Mouse (Mus musculus) spleen, adult 2 months (tissue): ENCODE measurements at regions not wholly inside any gene's neighbourhood (a gene's known extent, or its start where the extent isn't known, plus 50 kb on each side); places are given as distances from the start of the nearest gene placed in this dataset.
A peak's percentile ranks its signal among the peaks of the same experiment; 100 is the strongest.

Source experiments
- DNase-seq, 2 experiments: peaks; one replicate each; pipeline versions ENCODE4 v3.0.0 to v3.0.0-alpha.2; 2012 to 2021; ENCODE audit warnings: low spot score in 2 of 2, low read depth in 1 of 2
- H3K27ac ChIP-seq: fragments of 200-500 bp; 2 replicates; pipeline ENCODE4 v1.5.1; 2012; ENCODE audit warnings: low read length, inconsistent platforms; ENCODE audit not compliant: insufficient read depth
- H3K27me3 ChIP-seq: fragments of 200-500 bp; 2 replicates; pipeline ENCODE4 v1.6.1; 2012; ENCODE audit warnings: mild to moderate bottlenecking, moderate library complexity, low read length, inconsistent platforms; ENCODE audit not compliant: control insufficient read depth, insufficient read depth
- H3K36me3 ChIP-seq: fragments of 200-500 bp; 2 replicates; pipeline ENCODE4 v1.6.1; 2012; ENCODE audit warnings: mild to moderate bottlenecking, low read length, inconsistent platforms; ENCODE audit not compliant: control insufficient read depth, insufficient read depth
- H3K4me1 ChIP-seq: fragments of 200-500 bp; 2 replicates; pipeline ENCODE4 v1.6.1; 2011; ENCODE audit warnings: inconsistent platforms; ENCODE audit not compliant: control insufficient read depth, insufficient read depth, insufficient read length
- H3K4me3 ChIP-seq: fragments of 200-500 bp; 2 replicates; pipeline ENCODE4 v1.5.1; 2011; ENCODE audit warnings: mild to moderate bottlenecking, inconsistent platforms; ENCODE audit not compliant: insufficient read depth, insufficient read length; ENCODE audit errors: extremely low read depth
- CTCF ChIP-seq: fragments of 200-500 bp; IDR thresholded peaks from 2 replicates; pipeline ENCODE4 v1.5.1; 2011; ENCODE audit warnings: mild to moderate bottlenecking, inconsistent platforms; ENCODE audit not compliant: insufficient read depth, insufficient read length, insufficient replicate concordance; ENCODE audit errors: extremely low read depth
- POLR2A ChIP-seq: fragments of 200-500 bp; IDR thresholded peaks from 2 replicates; pipeline ENCODE4 v1.6.1; 2011; ENCODE audit warnings: low read depth, low read length, inconsistent platforms
- WGBS: fragments of 180-500 bp; shearing (Covaris S2); methylation state at CpG from one replicate; pipeline ENCODE4 v1.1.7; 2018; 5-methylcytosine and 5-hydroxymethylcytosine counted together

DNA sequence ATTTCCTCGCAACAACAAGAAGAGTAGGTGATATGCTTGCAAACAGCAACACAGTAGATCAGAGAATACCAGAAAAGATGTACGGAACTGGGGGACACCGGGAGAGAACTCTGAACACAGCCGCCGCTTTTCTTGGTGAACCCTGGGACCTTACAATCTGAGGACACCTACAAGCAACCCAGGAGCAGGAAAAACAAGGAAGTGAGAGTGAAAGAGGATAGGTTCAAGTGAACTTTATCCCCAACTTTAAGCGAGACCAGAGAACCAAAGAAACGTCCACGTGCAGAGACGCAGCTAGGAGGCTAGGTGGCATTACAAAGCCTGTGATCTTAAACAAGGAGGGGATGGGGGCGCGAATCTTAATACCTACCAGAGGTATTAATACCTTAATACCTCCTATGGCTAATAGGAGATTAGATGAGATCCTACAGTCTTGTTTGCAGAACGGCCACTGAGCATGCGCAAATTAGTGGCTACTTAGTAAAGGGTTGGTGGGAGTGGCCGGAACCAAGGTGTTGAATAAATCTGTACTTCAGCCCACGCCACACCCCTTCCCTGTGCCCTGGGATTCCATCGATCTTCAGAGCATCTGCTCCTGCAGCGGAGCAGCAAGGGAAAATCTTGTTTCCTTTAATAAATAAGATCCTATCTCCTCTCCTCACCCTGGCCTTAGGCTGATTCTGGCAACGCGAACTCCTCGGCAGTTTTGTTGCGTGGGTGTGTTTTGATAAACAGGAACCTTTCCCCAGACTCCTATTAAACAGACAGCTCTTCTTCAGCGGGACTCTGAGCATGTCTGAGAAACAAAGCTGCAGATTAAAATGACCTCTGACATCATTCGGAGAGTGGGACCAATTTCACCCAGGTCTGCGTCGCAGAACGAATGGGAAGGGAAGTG lies 64.6 kb upstream of the Cdh5 start:
- no peaks in the 10 kb centered on the region for H3K36me3 ChIP-seq
- peaks cover 5% of the 10 kb centered on the region for H3K4me1 ChIP-seq
- no peak overlapping the region for H3K4me3 ChIP-seq
- 85% methylated on average over 26 of the region's 26 CpGs for WGBS
- DNase-seq = no peak
- H3K27ac ChIP-seq = no peak overlapping the region
- TF ChIP-seq POLR2A (no peak), CTCF (no peak)
- H3K27me3 ChIP-seq = no peaks in the 10 kb centered on the region

GRCm38 (mm10) chr8:104037611-104038010 lies 63.8 kb upstream of the Cdh5 start:
- WGBS = 89% methylated on average over 7 of the region's 7 CpGs
- H3K27ac ChIP-seq = no peak overlapping the region

GRCm38 (mm10) chr8:104039526-104039925 lies 61.9 kb upstream of the Cdh5 start:
- Histone ChIP-seq H3K27ac (no peak overlapping the region), H3K36me3 (no peaks in the 10 kb centered on the region), H3K4me1 (peaks cover 5% of the 10 kb centered on the region), H3K4me3 (peak overlapping the region; percentile 47), H3K27me3 (no peaks in the 10 kb centered on the region)
- TF ChIP-seq POLR2A (no peak), CTCF (no peak)
- 11% methylated on average over 12 of the region's 12 CpGs for WGBS
- DNase-seq = no peak

More at GRCm38 (mm10) chr8:104037611-104038010, 63.8 kb upstream of the Cdh5 start:
- TF ChIP-seq CTCF (no peak), POLR2A (no peak)
- H3K4me1 ChIP-seq = peaks cover 5% of the 10 kb centered on the region
- H3K4me3 ChIP-seq = no peak overlapping the region
- H3K36me3 ChIP-seq = no peaks in the 10 kb centered on the region
- DNase-seq = no peak
- H3K27me3 ChIP-seq = no peaks in the 10 kb centered on the region

- Histone ChIP-seq H3K27me3 (no peaks in the 10 kb centered on the region), H3K4me3 (no peak overlapping the region), H3K27ac (no peak overlapping the region), H3K36me3 (no peaks in the 10 kb centered on the region), H3K4me1 (peaks cover 5% of the 10 kb centered on the region)
- TF ChIP-seq POLR2A (no peak), CTCF (no peak)
- no peak for DNase-seq
- WGBS = 42% methylated on average over 5 of the region's 5 CpGs
Observed at GRCm38 (mm10) chr8:104041522-104041921, 59.9 kb upstream of the Cdh5 start.

DNA sequence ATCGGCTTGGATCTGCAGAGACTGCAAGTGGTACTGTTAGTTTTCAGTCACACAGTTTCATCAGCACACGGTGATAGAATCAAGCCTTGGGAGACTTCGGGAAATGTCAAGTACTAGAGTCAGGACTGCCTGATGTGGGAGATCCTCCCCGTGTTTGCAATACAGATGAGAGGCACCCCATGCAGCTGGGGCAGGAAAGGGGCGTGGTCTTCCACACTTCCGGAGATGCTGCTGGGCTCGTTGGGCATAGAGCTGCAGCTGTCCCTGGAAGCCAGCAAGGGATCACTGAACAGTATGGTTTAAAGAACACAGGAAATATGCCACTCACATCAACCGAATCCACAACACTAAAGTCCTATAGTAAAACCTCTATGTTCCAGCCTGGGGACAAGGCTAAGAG lies 59.0 kb upstream of the Cdh5 start:
- Histone ChIP-seq H3K27me3 (no peaks in the 10 kb centered on the region), H3K36me3 (no peaks in the 10 kb centered on the region), H3K27ac (no peak overlapping the region), H3K4me3 (no peak overlapping the region), H3K4me1 (peaks cover 5% of the 10 kb centered on the region)
- DNase-seq = peak in 1 of 2 experiments; percentile 42
- 1% methylated on average over 8 of the region's 8 CpGs for WGBS
- TF ChIP-seq CTCF (no peak), POLR2A (no peak)

GRCm38 (mm10) chr8:104048037-104048436 lies 53.4 kb upstream of the Cdh5 start:
- no peak overlapping the region for H3K27ac ChIP-seq
- no peaks in the 10 kb centered on the region for H3K36me3 ChIP-seq
- DNase-seq = no peak
- H3K4me1 ChIP-seq = peaks cover 5% of the 10 kb centered on the region; the same call in 1 of the 2 replicates
- WGBS = 42% methylated on average over 5 of the region's 5 CpGs
- TF ChIP-seq CTCF (no peak), POLR2A (no peak)
- no peaks in the 10 kb centered on the region for H3K27me3 ChIP-seq
- no peak overlapping the region for H3K4me3 ChIP-seq

DNA sequence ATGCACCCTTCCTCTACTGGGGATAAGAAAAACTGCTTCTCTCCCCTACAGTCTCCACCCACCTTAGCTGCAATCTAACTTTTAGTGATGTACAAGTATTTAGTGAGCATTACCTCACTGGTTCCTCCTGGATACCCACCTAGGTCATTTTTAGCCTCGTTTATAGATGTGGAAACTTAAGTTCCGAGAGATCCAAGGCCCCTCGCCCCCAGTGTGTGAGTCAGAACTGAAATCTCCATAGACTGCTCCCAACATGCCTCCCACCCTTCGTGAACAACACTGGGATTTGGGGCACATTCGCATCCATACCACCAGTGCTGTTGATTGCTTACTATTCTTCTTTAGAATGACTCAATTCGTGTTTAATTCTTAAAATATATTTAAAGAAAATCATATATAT lies 52.2 kb upstream of the Cdh5 start:
- no peak for TF ChIP-seq POLR2A
- TF ChIP-seq CTCF = no peak
- 80% methylated on average over 6 of the region's 6 CpGs for WGBS
- no peak for DNase-seq
- Histone ChIP-seq H3K36me3 (no peaks in the 10 kb centered on the region), H3K27ac (no peak overlapping the region), H3K4me3 (no peak overlapping the region), H3K4me1 (peaks cover 5% of the 10 kb centered on the region; the same call in 1 of the 2 replicates), H3K27me3 (no peaks in the 10 kb centered on the region)
